Mouse (Mus musculus) bone marrow, adult 2 months (tissue): ENCODE measurements at regions not wholly inside any gene's neighbourhood (a gene's known extent, or its start where the extent isn't known, plus 50 kb on each side); places are given as distances from the start of the nearest gene placed in this dataset.

Experiments
- H3K27ac ChIP-seq: fragments of 200-500 bp; 2 replicates; pipeline ENCODE4 v1.5.1; 2012; ENCODE audit warnings: low read depth, mild to moderate bottlenecking, control low read depth, inconsistent platforms, low read length; ENCODE audit not compliant: control insufficient read depth, poor library complexity, insufficient read depth
- H3K4me1 ChIP-seq: fragments of 200-500 bp; 2 replicates; pipeline ENCODE4 v1.6.1; 2011; ENCODE audit warnings: low read length; ENCODE audit not compliant: control insufficient read depth, insufficient read depth
- H3K4me3 ChIP-seq: fragments of 200-500 bp; replicated peaks from 2 replicates; pipeline ENCODE3; 2011; ENCODE audit warnings: mild to moderate bottlenecking, low read depth, low read length, control low read depth; ENCODE audit not compliant: control insufficient read depth
- CTCF ChIP-seq: fragments of 200-500 bp; IDR thresholded peaks from 2 replicates; pipeline ENCODE4 v1.5.1; 2011; ENCODE audit warnings: low read length, control low read depth; ENCODE audit not compliant: control insufficient read depth, insufficient read depth
- POLR2A ChIP-seq: fragments of 200-500 bp; IDR thresholded peaks from 2 replicates; pipeline ENCODE4 v1.6.1; 2011; ENCODE audit warnings: low read depth, mild to moderate bottlenecking, control low read depth, low read length, borderline replicate concordance; ENCODE audit not compliant: control insufficient read depth
- WGBS: fragments of 180-500 bp; shearing (Covaris S2); methylation state at CpG from one replicate; pipeline ENCODE4 v1.1.7; 2018; 5-methylcytosine and 5-hydroxymethylcytosine counted together

DNA sequence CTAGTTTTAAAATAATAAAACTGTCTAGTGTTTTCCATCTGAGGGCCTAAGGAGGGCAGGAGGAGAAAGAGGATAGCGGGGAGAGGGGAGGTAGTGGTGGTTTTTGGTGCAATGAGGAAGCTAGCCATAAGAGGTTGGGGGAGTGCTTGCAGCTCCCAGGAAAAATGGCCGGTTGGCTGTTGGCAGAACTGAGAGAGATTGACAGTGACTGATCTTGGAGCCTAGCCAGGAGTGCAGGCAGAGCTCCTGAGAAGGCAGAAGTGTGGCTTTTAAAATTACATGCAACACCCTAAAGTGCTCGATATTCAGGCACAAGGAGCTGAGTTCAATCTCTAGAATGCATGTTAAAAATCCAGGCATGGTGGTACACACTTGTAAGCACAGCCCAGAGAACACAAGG lies 938.3 kb upstream of the 2610301B20Rik start:
- Histone ChIP-seq H3K4me1 (no peaks in the 10 kb centered on the region), H3K27ac (no peak overlapping the region), H3K4me3 (no peak overlapping the region)
- TF ChIP-seq POLR2A (no peak), CTCF (no peak)
- WGBS = 14% methylated on average over 3 of the region's 3 CpGs

GRCm38 (mm10) chr4:9951441-9951840 lies 922.9 kb upstream of the 2610301B20Rik start:
- Histone ChIP-seq H3K4me3 (no peak overlapping the region), H3K27ac (no peak overlapping the region), H3K4me1 (no peaks in the 10 kb centered on the region)
- TF ChIP-seq POLR2A (no peak), CTCF (no peak)
- WGBS = 73% methylated on average over 4 of the region's 4 CpGs

DNA sequence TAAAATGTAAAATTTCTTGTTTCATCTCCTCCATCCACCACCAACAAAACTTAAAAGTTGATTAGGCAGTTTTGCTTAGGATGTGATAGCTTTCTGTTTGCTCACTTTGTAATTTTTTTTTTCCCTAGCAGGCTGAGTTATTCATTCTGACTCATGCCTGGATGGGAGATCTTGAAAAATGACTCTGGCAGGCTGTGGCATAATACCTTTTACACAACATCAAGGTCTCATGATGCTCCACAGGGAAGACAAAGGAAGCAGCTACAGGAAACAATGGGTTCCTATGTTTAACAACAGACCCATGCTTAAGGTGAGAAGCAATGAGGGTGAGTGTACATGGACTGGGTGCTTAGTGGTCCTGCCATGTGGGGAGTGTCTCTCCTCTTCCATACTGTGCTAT lies 899.7 kb upstream of the 2610301B20Rik start:
- no peak for TF ChIP-seq POLR2A
- TF ChIP-seq CTCF = no peak
- Histone ChIP-seq H3K27ac (no peak overlapping the region), H3K4me1 (no peaks in the 10 kb centered on the region), H3K4me3 (no peak overlapping the region)

- 75% methylated on average over 3 of the region's 3 CpGs for WGBS
These were observed 892.8 kb upstream of the 2610301B20Rik start for GRCm38 (mm10) chr4:9981354-9982040.

GRCm38 (mm10) chr4:9982786-9983525 lies 891.3 kb upstream of the 2610301B20Rik start:
- Histone ChIP-seq H3K4me3 (no peak overlapping the region), H3K27ac (no peak overlapping the region), H3K4me1 (no peaks in the 10 kb centered on the region)
- TF ChIP-seq CTCF (no peak), POLR2A (no peak)
- 76% methylated on average over 7 of the region's 7 CpGs for WGBS

More at GRCm38 (mm10) chr4:9981354-9982040, 892.8 kb upstream of the 2610301B20Rik start:
- TF ChIP-seq CTCF = no peak
- no peak for TF ChIP-seq POLR2A
- H3K4me1 ChIP-seq = no peaks in the 10 kb centered on the region
- H3K4me3 ChIP-seq = no peak overlapping the region
- H3K27ac ChIP-seq = no peak overlapping the region

DNA sequence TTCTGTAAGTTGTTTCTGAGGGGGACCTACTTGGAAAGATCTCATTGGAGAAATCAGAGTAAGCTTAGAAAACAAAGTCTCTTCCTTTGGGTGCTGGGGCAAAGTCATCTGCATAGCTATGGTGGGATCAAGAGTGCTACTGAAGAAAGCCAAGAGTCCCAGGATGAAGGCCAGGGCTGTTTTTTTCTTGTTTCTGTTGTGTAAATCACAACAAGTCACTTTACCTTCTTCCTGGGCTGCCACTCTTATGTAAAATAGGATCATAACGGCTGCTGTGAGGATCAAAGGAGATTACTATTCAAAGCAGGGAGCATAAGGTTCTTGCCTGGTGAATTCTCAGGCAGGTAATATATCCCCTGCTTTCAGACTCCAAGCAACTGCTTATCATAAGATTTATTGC lies 880.4 kb upstream of the 2610301B20Rik start:
- no peaks in the 10 kb centered on the region for H3K4me1 ChIP-seq
- H3K4me3 ChIP-seq = no peak overlapping the region
- no peak for TF ChIP-seq CTCF
- TF ChIP-seq POLR2A = no peak
- 60% methylated on average over 1 of the region's 1 CpGs for WGBS
- H3K27ac ChIP-seq = no peak overlapping the region

GRCm38 (mm10) chr4:9994466-9994865 lies 879.8 kb upstream of the 2610301B20Rik start:
- Histone ChIP-seq H3K27ac (no peak overlapping the region), H3K4me1 (no peaks in the 10 kb centered on the region), H3K4me3 (no peak overlapping the region)
- WGBS = 59% methylated on average over 1 of the region's 1 CpGs
- TF ChIP-seq CTCF (no peak), POLR2A (no peak)

DNA sequence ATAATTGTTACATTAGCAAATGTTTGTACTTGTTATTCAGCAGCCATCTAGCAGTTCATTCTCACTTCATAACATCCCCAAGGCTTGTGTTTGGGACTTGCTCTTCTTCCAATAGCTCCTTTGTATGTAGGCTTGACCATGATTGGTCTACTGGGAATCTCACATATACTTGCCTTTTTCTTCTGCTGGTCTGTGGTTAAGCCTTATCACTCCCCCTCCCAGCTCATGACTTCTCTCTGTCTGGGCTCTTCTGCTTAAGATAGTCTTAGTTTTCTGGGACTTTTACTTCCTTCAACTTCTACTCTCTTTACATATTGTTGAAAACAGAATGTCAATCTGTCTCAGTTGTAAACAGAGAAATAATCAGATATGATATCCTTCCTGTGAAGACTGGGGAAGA lies 844.0 kb upstream of the 2610301B20Rik start:
- Histone ChIP-seq H3K4me1 (no peaks in the 10 kb centered on the region), H3K27ac (no peak overlapping the region), H3K4me3 (no peak overlapping the region)
- no peak for TF ChIP-seq CTCF
- no peak for TF ChIP-seq POLR2A
